In the genomic region with DNA sequence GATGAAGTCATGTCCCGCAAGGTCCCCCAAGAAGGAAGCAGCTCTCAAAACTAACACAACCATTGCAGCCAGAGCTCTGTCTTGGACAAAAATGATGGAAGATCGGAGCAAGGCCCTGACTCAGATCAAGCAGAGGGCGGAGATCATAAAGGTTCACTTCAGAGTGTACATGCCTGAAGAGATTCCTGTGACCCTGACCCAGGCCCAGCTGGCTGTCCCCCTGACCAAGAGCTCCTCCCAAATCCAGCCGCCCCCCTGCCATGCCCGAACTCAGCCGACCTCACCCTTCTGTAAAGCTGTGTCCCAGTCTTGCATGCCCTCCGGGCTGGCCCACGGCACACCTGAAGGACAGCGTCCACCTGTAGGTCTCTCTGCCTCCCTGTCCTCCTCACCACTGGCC, we compare ENCODE assay signal across 15 mouse cellular contexts. TPM values are rescaled to one million over a fixed set of nuclear protein-coding genes. Genes with fewer than 3 reads are reported as not detected.
A peak's percentile ranks its signal among the peaks of the same experiment; 100 is the strongest.
DNase-seq lines count a peak whose midpoint lies in the region.
"Had no signal": no experiment of that assay in that cellular context is flagged by ENCODE, and none has a peak within 500 bp of the region (broad histone marks: within the 10 kb centered on the region; RNA-seq: fewer than 3 reads in every experiment).

No protein-coding gene starts in this region.

- no peaks in the 10 kb centered on the region for H3K36me3 ChIP-seq in splenic B cell, adult 2 months (ENCODE audit: control insufficient read depth, insufficient read depth, low read length, poor library complexity, severe bottlenecking)
- H3K36me3 ChIP-seq: embryonic facial prominence, embryonic 13.5 days; embryonic facial prominence, embryonic 15.5 days; forebrain, embryonic 10.5 days; forebrain, embryonic 12.5 days had no signal

- no peaks in the 10 kb centered on the region for H3K27me3 ChIP-seq in splenic B cell, adult 2 months (ENCODE audit: control insufficient read depth, insufficient read depth, low read length, poor library complexity, severe bottlenecking)
- H3K27me3 ChIP-seq: embryonic facial prominence, embryonic 13.5 days; embryonic facial prominence, embryonic 15.5 days; forebrain, embryonic 12.5 days had no signal

- DNase-seq in adrenal gland, adult 8-10 months: peak; percentile 17
- DNase-seq in adrenal gland, adult 18-20 months (ENCODE audit: low spot score in 2 of 2): no peak
- DNase-seq in cerebellum, adult 9-11 months: peak; percentile 41
- DNase-seq in cerebellum, postnatal 4 days (ENCODE audit: low spot score in 2 of 2): no peak
- DNase-seq in splenic B cell, adult 2 months (ENCODE audit: low read depth, low spot score): peak; percentile 38
- no peak for DNase-seq in right cerebral cortex, adult 2 months (ENCODE audit: low spot score in 2 of 2)
- DNase-seq: cerebellum, adult 11 months; cerebellum, adult 8-10 months; embryo, embryonic 11 days had no signal

RNA-seq across cellular contexts. Expression of a gene that starts 6.5 kb away (rescaled TPM):
- under 1 TPM in 3 of 4 experiments, not detected in 1; 0.07 to 0.09 (median 0.08) TPM for total RNA-seq in adrenal gland, adult 8-10 months (2022)
- under 1 TPM in 1 of 2 experiments, not detected in 1; 0.10 TPM for total RNA-seq in adrenal gland, adult 18-20 months (2021)
- total RNA-seq: common myeloid progenitor, adult 5-6 weeks; MEL had no signal

RNA-seq across cellular contexts. Expression of a gene that starts 8.5 kb away (rescaled TPM):
- not detected for total RNA-seq in adrenal gland, adult 8-10 months (2022)
- under 1 TPM in 1 of 2 experiments, not detected in 1; 0.53 TPM for total RNA-seq in adrenal gland, adult 18-20 months (2021)
- total RNA-seq: common myeloid progenitor, adult 5-6 weeks had no signal

RNA-seq across cellular contexts. Expression of a gene that starts 11.0 kb away (rescaled TPM):
- 100 to 1,000 TPM; 187 to 329 (median 253) TPM for total RNA-seq in adrenal gland, adult 8-10 months (2022)
- 100 to 1,000 TPM; 228 to 252 TPM for total RNA-seq in adrenal gland, adult 18-20 months (2021)

RNA-seq across cellular contexts. Expression of a gene that starts 13.7 kb away (rescaled TPM):
- under 1 TPM; 0.26 to 0.86 (median 0.30) TPM for total RNA-seq in adrenal gland, adult 8-10 months (2022)
- total RNA-seq in adrenal gland, adult 18-20 months (2021): under 1 TPM; 0.42 to 0.86 TPM

RNA-seq across cellular contexts. Expression of a gene that starts 36.7 kb away (rescaled TPM):
- 100 to 1,000 TPM in 1 of 4 experiments, 10 to 100 TPM in 3; 81.4 to 101 (median 86.6) TPM for total RNA-seq in adrenal gland, adult 8-10 months (2022)
- 10 to 100 TPM; 73.2 to 75.9 TPM for total RNA-seq in adrenal gland, adult 18-20 months (2021)

Comparison
In these comparisons a context has a peak if more than half of its experiments do, and no peak if none do; other contexts are left out.
1. DNase-seq: peak in adrenal gland, adult 8-10 months (single experiment), cerebellum, adult 9-11 months (single experiment) and splenic B cell, adult 2 months (single experiment); none in adrenal gland, adult 18-20 months (0 of 2), cerebellum, postnatal 4 days (0 of 2) and right cerebral cortex, adult 2 months (0 of 2).